Mouse (Mus musculus): ENCODE results near the gene Tln2.

The Tln2 gene

DNA sequence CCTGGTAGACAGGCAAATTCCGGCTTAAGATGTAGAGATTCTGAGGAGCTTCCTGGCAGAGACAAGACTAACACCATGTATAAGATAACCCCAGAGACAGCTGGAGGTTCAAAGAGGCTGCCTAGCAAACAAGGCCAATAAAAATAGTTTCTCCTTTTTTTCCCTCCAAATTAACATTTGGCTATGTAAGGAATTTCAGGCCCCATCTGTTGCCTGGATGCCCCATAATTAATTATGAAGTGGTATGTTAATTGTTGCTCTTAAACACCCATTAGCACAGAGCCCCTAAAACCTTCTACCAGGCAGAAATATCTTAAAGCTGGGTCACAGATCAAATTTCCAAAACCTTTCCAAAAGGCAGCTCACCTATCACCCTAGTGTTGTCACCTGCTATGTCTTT lies 77.7 kb downstream of the Tln2 start:
- DNase-seq (ENCODE audit: low read depth, low spot score), result no peak

DNA sequence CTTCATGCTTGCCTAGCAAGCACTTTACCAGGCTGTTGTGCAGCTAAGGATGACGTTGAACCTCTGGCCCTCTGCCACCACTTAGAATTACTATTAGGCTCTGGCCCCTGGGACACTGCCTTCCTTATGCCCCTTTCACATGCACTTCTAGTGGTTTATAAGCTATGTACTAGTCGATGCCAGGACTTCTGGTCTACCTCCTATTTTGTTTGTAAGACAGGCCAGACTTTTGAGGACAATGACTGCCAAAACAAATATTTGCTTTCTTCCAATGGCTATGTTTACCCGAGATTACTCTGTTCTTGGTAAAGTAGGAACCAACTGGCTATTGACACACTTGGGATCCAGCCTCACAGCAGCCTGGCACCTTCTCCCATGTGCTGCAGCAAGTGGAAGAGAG lies 82.1 kb downstream of the Tln2 start:
- no peak for DNase-seq (ENCODE audit: low read depth, low spot score)

GRCm38 (mm10) chr9:67476184-67476583 lies 83.3 kb downstream of the Tln2 start:
- no peak for DNase-seq (ENCODE audit: low read depth, low spot score)

GRCm38 (mm10) chr9:67463440-67464122 lies 95.9 kb downstream of the Tln2 start:
- no peak for DNase-seq (ENCODE audit: low read depth, low spot score)

DNA sequence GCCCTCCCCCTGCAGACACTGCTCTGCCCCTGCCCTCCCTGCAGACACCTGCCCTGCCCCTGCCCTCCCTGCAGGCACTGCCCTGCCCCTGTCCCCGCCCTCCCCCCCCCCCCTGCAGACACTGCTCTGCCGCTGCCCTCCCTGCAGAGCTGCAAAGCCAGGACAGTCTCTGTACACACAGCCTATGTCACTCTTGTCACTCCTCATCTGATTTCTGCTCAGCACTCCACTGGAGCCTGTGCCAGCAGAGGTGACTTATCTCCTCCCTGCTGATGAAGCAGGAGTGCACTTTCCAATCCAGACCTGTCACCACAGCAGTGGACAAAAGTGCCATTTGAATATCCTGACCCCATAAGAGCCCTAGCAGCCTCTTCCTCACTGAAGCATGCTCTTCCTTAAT lies 118.0 kb downstream of the Tln2 start:
- DNase-seq (ENCODE audit: low read depth, low spot score), result no peak

DNA sequence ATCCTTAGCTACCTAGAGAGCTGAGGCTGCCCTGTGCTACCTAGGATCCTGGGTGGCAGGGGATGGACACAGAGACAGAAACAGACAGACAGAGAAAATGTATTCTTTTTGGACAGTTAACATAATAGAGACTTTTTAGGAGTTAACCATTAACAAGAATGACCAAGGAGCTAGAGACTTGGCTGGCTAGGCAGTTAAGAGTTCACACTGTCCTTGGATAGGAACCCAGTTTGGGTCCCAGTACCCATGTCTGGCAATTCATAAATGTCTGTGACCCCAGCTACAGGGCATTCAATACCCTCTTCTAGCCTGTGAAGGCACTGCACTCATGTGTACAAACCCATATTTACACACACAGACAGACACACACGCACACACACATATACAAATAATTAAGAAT lies 122.0 kb downstream of the Tln2 start:
- DNase-seq (ENCODE audit: low read depth, low spot score), result no peak

- DNase-seq (ENCODE audit: low read depth, low spot score), result no peak
These were observed 124.0 kb downstream of the Tln2 start for GRCm38 (mm10) chr9:67435333-67436154.

GRCm38 (mm10) chr9:67429199-67429892 lies 130.2 kb downstream of the Tln2 start:
- DNase-seq (ENCODE audit: low read depth, low spot score), result no peak

DNA sequence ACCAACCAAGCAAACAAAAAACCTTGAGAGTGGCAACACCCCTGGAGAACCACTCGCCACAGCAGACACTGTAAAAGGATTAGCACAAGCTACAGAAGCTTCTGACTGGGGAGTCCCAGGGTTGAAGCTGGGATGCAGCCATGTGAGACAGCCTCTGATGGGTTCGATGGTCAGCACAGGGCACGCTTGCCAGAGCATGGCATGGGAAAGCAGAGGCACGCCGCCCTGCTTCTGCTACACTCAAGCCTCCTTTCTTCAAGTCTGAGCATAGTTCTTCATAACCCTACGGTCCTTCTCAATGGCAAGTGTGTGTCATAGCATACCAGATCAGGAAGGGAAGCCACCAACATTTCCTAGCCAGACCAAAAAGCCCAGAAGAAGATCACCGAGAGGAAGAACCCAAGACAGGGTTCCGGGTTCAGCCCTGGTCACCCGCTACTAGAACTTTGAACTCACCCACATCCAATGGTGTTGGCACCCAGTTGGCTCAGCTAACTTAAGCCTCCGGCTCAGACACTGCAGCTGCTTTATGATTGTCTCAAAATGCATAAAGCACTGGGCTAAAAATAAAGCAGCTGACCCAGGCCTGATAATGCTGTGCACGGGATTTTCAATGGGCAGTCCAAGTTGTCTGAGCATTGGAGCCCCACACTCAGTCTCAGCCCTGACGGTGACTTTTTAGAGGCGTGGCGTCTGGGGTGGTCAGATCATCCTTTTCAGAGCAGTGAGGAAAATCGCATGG lies 131.0 kb downstream of the Tln2 start:
- no peak for DNase-seq (ENCODE audit: low read depth, low spot score)

- DNase-seq (ENCODE audit: low read depth, low spot score), result no peak
These were observed 133.2 kb downstream of the Tln2 start for GRCm38 (mm10) chr9:67426304-67426703.

- DNase-seq (ENCODE audit: low read depth, low spot score), result no peak
These were observed 135.4 kb downstream of the Tln2 start for GRCm38 (mm10) chr9:67424110-67424509.

DNA sequence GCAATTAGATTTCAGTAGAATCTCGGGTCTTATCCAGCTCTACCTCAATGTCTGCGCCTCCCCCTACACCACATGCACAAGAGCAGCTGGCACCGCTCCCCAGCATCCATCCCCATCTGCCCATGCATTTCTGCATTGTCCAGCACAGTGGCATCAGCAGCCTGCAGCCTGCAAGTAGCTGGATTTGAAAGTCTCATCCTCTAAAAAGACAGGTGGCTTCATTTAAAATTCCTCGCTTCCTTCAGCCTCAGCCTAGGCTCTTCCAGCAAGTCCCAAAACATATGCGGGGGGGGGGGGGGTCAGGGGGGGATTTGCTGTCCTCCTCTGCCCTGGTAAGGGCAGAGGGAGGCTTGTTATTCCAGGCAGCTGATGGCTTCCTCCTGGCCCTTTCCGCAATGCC lies 141.4 kb downstream of the Tln2 start:
- no peak for DNase-seq (ENCODE audit: low read depth, low spot score)

- DNase-seq (ENCODE audit: low read depth, low spot score), result no peak
These were observed 148.8 kb downstream of the Tln2 start for GRCm38 (mm10) chr9:67410667-67411066.

DNA sequence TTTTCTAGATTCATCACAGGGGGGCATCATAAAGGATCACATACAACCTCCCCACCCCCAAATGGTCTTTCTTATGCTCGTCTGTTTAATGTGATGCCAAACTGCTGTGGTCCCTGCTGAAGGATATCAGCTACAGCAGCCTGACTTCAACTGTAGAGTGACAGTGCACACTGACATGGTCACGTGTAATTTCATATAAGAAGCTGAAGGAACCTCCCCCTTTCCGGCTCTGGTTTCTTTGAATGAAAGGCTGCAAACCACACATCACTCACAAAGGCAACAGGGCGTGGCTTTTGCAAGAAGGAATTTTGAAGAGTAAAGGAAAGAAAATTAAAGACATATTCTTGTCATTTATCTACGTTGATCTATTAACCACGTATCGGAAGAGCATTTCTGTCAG lies 154.8 kb downstream of the Tln2 start:
- DNase-seq (ENCODE audit: low read depth, low spot score), result no peak

DNA sequence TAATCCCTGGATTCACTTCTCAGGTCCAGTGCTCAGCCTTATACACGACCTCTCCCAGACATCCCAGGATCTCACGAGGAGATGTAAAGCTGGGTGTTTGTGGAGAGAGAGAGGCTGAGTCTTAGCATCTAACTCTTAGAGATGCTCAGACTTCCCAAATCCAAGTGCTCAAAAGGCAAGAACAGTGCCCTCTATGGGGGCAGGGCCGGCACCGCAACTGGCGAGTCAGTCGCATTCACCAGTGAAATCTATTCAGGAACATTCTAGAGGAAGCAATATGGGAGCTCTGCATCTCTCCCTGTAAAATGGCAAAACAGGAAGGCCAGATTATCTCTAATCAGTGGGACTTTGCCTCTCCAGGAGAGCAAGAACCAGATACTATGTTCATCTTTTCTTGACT lies 159.9 kb downstream of the Tln2 start:
- DNase-seq (ENCODE audit: low read depth, low spot score), result no peak

DNA sequence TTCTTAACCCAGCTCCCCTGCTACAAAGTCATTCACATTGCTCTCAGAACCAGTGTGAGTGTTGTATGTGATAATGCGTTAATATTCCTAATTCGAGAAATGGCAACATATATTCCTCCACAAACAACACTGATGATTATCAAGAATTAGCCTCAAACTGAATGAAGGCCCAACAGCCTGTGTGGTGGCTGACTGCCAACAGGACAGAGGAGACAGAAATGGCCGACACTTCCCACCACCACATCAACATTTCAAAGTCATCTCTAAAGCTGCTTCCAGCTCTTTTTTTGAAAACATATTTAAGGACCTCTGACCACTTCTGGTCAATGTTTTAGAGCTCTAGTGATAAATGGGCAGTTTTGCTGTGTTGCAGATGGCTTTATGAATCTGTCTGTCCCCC lies 161.7 kb downstream of the Tln2 start:
- DNase-seq (ENCODE audit: low read depth, low spot score), result no peak

GRCm38 (mm10) chr9:67396446-67396845 lies 163.1 kb downstream of the Tln2 start:
- DNase-seq (ENCODE audit: low read depth, low spot score), result no peak

- DNase-seq (ENCODE audit: low read depth, low spot score), result no peak
These were observed 175.4 kb downstream of the Tln2 start for GRCm38 (mm10) chr9:67384028-67384590.

GRCm38 (mm10) chr9:67380095-67380494 lies 179.4 kb downstream of the Tln2 start:
- DNase-seq (ENCODE audit: low read depth, low spot score), result no peak

DNA sequence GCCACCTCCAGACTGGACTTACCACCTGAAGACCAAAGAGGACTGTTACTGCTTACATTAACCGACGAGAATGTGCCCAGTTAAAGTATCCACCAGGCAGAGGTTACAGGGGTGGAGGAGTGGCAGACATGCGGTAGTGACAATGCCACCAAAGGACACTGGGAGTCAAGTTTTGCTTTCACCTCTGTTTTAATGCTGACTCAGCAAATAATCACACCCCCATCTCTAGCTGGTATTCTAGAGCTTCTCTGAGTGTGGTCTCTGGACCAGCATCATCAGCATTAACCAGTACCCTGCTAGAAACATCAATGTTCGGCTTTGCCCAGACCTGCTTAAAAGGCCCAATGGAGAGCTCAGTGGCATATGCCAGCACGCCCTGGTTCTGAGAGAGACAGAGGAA lies 180.7 kb downstream of the Tln2 start:
- no peak for DNase-seq (ENCODE audit: low read depth, low spot score)

DNA sequence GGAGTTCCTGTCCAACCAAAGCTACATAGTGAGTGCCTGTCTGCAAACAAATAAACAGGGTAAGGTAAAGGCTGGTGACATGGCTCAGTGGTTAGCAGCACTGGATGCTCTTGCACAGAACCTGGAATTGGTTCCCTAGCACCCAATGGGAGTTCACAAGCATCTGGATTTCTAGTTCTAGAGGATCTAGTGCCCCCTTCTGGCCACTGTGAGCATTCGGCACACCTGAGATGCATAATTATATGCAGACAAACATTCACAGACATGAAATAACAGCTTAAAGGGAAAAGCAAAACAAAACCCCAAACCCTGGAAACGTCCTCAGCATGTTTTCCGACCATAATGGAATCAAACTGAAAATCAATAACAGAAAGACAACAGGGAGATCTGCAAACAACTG lies 191.4 kb downstream of the Tln2 start:
- no peak for DNase-seq (ENCODE audit: low read depth, low spot score)

- no peak for DNase-seq (ENCODE audit: low read depth, low spot score)
These were observed 197.0 kb downstream of the Tln2 start for GRCm38 (mm10) chr9:67362511-67362910.
